Mouse (Mus musculus): ENCODE measurements around the gene Tspan5. TPM values are rescaled to one million over a fixed set of nuclear protein-coding genes. Genes with fewer than 3 reads are reported as not detected.

Gene Tspan5
- polyA plus RNA-seq, 2 experiments = 38.8 to 44.8 TPM

- no peak for ATAC-seq (ENCODE audit: low FRiP score, low read depth)
- no peak for DNase-seq (ENCODE audit: low spot score)
Observed at GRCm38 (mm10) chr3:138858649-138859048, 116.7 kb downstream of the Tspan5 start.

GRCm38 (mm10) chr3:138859166-138859565, 117.2 kb downstream of the Tspan5 start:
- no peaks in the 10 kb centered on the region for H3K9me3 ChIP-seq (ENCODE audit: control insufficient read depth, low read length)
- ATAC-seq (ENCODE audit: low FRiP score, low read depth) (no peak), DNase-seq (ENCODE audit: low spot score) (no peak)
- no peaks in the 10 kb centered on the region for H3K27me3 ChIP-seq (ENCODE audit: control insufficient read depth, insufficient read depth, low read length)
- H3K27ac ChIP-seq (replicated peaks; ENCODE audit: low read depth, low read length) = peak overlapping the region; percentile 22; the same call in 1 of the 2 replicates
- no peak overlapping the region for H3K4me3 ChIP-seq (replicated peaks; ENCODE audit: low read length)
- H3K4me1 ChIP-seq (ENCODE audit: control insufficient read depth, insufficient read depth, low read length) = peaks cover 56% of the 10 kb centered on the region
- 86% methylated on average over 8 of the region's 8 CpGs for WGBS
- no peak overlapping the region for H3K4me2 ChIP-seq (replicated peaks; ENCODE audit: low read depth, low read length, severe bottlenecking)
- H3K36me3 ChIP-seq (ENCODE audit: control insufficient read depth, insufficient read depth, low read length) = no peaks in the 10 kb centered on the region
- no peak for TF ChIP-seq POLR2A (IDR thresholded peaks at IDR 0.05; ENCODE audit: borderline replicate concordance, extremely low read depth, insufficient read depth, insufficient read length)
- no peak overlapping the region for H3K9ac ChIP-seq (ENCODE audit: low read depth, low read length, severe bottlenecking)

More at GRCm38 (mm10) chr3:138858649-138859048, 116.7 kb downstream of the Tspan5 start:
- peaks cover 58% of the 10 kb centered on the region for H3K4me1 ChIP-seq (ENCODE audit: control insufficient read depth, insufficient read depth, low read length)
- H3K27me3 ChIP-seq (ENCODE audit: control insufficient read depth, insufficient read depth, low read length) = no peaks in the 10 kb centered on the region
- H3K9me3 ChIP-seq (ENCODE audit: control insufficient read depth, low read length) = no peaks in the 10 kb centered on the region
- peak overlapping the region; percentile 22; the same call in 1 of the 2 replicates for H3K27ac ChIP-seq (replicated peaks; ENCODE audit: low read depth, low read length)
- TF ChIP-seq POLR2A (IDR thresholded peaks at IDR 0.05; ENCODE audit: borderline replicate concordance, extremely low read depth, insufficient read depth, insufficient read length) = no peak
- H3K4me2 ChIP-seq (replicated peaks; ENCODE audit: low read depth, low read length, severe bottlenecking) = no peak overlapping the region
- H3K9ac ChIP-seq (ENCODE audit: low read depth, low read length, severe bottlenecking) = no peak overlapping the region
- 68% methylated on average over 6 of the region's 6 CpGs for WGBS
- no peaks in the 10 kb centered on the region for H3K36me3 ChIP-seq (ENCODE audit: control insufficient read depth, insufficient read depth, low read length)
- H3K4me3 ChIP-seq (replicated peaks; ENCODE audit: low read length) = no peak overlapping the region

- no peaks in the 10 kb centered on the region for H3K36me3 ChIP-seq (ENCODE audit: control insufficient read depth, insufficient read depth, low read length)
- H3K4me3 ChIP-seq (replicated peaks; ENCODE audit: low read length) = no peak overlapping the region
- DNase-seq (ENCODE audit: low spot score) (no peak), ATAC-seq (ENCODE audit: low FRiP score, low read depth) (no peak)
- no peaks in the 10 kb centered on the region for H3K27me3 ChIP-seq (ENCODE audit: control insufficient read depth, insufficient read depth, low read length)
- WGBS = 68% methylated on average over 8 of the region's 8 CpGs
- no peaks in the 10 kb centered on the region for H3K9me3 ChIP-seq (ENCODE audit: control insufficient read depth, low read length)
- H3K4me2 ChIP-seq (replicated peaks; ENCODE audit: low read depth, low read length, severe bottlenecking) = no peak overlapping the region
- peaks cover 56% of the 10 kb centered on the region for H3K4me1 ChIP-seq (ENCODE audit: control insufficient read depth, insufficient read depth, low read length)
- H3K27ac ChIP-seq (replicated peaks; ENCODE audit: low read depth, low read length) = no peak overlapping the region
- no peak for TF ChIP-seq POLR2A (IDR thresholded peaks at IDR 0.05; ENCODE audit: borderline replicate concordance, extremely low read depth, insufficient read depth, insufficient read length)
- H3K9ac ChIP-seq (ENCODE audit: low read depth, low read length, severe bottlenecking) = no peak overlapping the region
Observed at GRCm38 (mm10) chr3:138859666-138860065, 117.7 kb downstream of the Tspan5 start.

- TF ChIP-seq POLR2A (IDR thresholded peaks at IDR 0.05; ENCODE audit: borderline replicate concordance, extremely low read depth, insufficient read depth, insufficient read length) = no peak
- Histone ChIP-seq H3K27me3 (ENCODE audit: control insufficient read depth, insufficient read depth, low read length) (no peaks in the 10 kb centered on the region), H3K36me3 (ENCODE audit: control insufficient read depth, insufficient read depth, low read length) (no peaks in the 10 kb centered on the region), H3K4me3 (replicated peaks; ENCODE audit: low read length) (no peak overlapping the region), H3K4me1 (ENCODE audit: control insufficient read depth, insufficient read depth, low read length) (peaks cover 55% of the 10 kb centered on the region), H3K4me2 (replicated peaks; ENCODE audit: low read depth, low read length, severe bottlenecking) (no peak overlapping the region), H3K9ac (ENCODE audit: low read depth, low read length, severe bottlenecking) (no peak overlapping the region), H3K27ac (replicated peaks; ENCODE audit: low read depth, low read length) (no peak overlapping the region), H3K9me3 (ENCODE audit: control insufficient read depth, low read length) (no peaks in the 10 kb centered on the region)
- no peak for DNase-seq (ENCODE audit: low spot score)
- no peak for ATAC-seq (ENCODE audit: low FRiP score, low read depth)
- WGBS = 60% methylated on average over 11 of the region's 11 CpGs
Observed at GRCm38 (mm10) chr3:138860257-138860760, 118.3 kb downstream of the Tspan5 start.

GRCm38 (mm10) chr3:138861032-138861431, 119.0 kb downstream of the Tspan5 start:
- TF ChIP-seq POLR2A (IDR thresholded peaks at IDR 0.05; ENCODE audit: borderline replicate concordance, extremely low read depth, insufficient read depth, insufficient read length) = no peak
- Histone ChIP-seq H3K27me3 (ENCODE audit: control insufficient read depth, insufficient read depth, low read length) (no peaks in the 10 kb centered on the region), H3K4me3 (replicated peaks; ENCODE audit: low read length) (no peak overlapping the region), H3K27ac (replicated peaks; ENCODE audit: low read depth, low read length) (no peak overlapping the region), H3K4me1 (ENCODE audit: control insufficient read depth, insufficient read depth, low read length) (peaks cover 48% of the 10 kb centered on the region), H3K4me2 (replicated peaks; ENCODE audit: low read depth, low read length, severe bottlenecking) (no peak overlapping the region), H3K9me3 (ENCODE audit: control insufficient read depth, low read length) (no peaks in the 10 kb centered on the region), H3K9ac (ENCODE audit: low read depth, low read length, severe bottlenecking) (no peak overlapping the region), H3K36me3 (ENCODE audit: control insufficient read depth, insufficient read depth, low read length) (no peaks in the 10 kb centered on the region)
- ATAC-seq (ENCODE audit: low FRiP score, low read depth) (no peak), DNase-seq (ENCODE audit: low spot score) (no peak)
- WGBS = 57% methylated on average over 9 of the region's 9 CpGs
